Mouse (Mus musculus) bone marrow, adult 2 months (tissue): Measurements from ENCODE around the gene Map6. TPM values are rescaled to one million over a fixed set of nuclear protein-coding genes. Genes with fewer than 3 reads are reported as not detected.
A peak's percentile ranks its signal among the peaks of the same experiment; 100 is the strongest.

Experiments
- H3K27ac ChIP-seq: fragments of 200-500 bp; 2 replicates; pipeline ENCODE4 v1.5.1; 2012; ENCODE audit warnings: low read depth, mild to moderate bottlenecking, control low read depth, inconsistent platforms, low read length; ENCODE audit not compliant: control insufficient read depth, poor library complexity, insufficient read depth
- H3K4me1 ChIP-seq: fragments of 200-500 bp; 2 replicates; pipeline ENCODE4 v1.6.1; 2011; ENCODE audit warnings: low read length; ENCODE audit not compliant: control insufficient read depth, insufficient read depth
- H3K4me3 ChIP-seq: fragments of 200-500 bp; replicated peaks from 2 replicates; pipeline ENCODE3; 2011; ENCODE audit warnings: mild to moderate bottlenecking, low read depth, low read length, control low read depth; ENCODE audit not compliant: control insufficient read depth
- CTCF ChIP-seq: fragments of 200-500 bp; IDR thresholded peaks from 2 replicates; pipeline ENCODE4 v1.5.1; 2011; ENCODE audit warnings: low read length, control low read depth; ENCODE audit not compliant: control insufficient read depth, insufficient read depth
- POLR2A ChIP-seq: fragments of 200-500 bp; IDR thresholded peaks from 2 replicates; pipeline ENCODE4 v1.6.1; 2011; ENCODE audit warnings: low read depth, mild to moderate bottlenecking, control low read depth, low read length, borderline replicate concordance; ENCODE audit not compliant: control insufficient read depth
- WGBS: fragments of 180-500 bp; shearing (Covaris S2); methylation state at CpG from one replicate; pipeline ENCODE4 v1.1.7; 2018; 5-methylcytosine and 5-hydroxymethylcytosine counted together
- polyA plus RNA-seq: library from polyadenylated mRNA; stranded (reverse); fragments of >200 nt; gene quantifications from 2 replicates; pipeline ENCODE4 v1.2.4, GENCODE M21; 2011; ENCODE audit warnings: low replicate concordance; ENCODE audit not compliant: missing spikeins, insufficient read depth, insufficient read length

Gene Map6
- polyA plus RNA-seq, 1 experiment = 1.7 TPM

GRCm38 (mm10) chr7:99324810-99325209 is 57.6 kb downstream of the Map6 start:
- H3K27ac ChIP-seq = no peak overlapping the region
- H3K4me1 ChIP-seq = no peaks in the 10 kb centered on the region
- 56% methylated on average over 10 of the region's 10 CpGs for WGBS
- no peak for TF ChIP-seq POLR2A
- no peak for TF ChIP-seq CTCF
- H3K4me3 ChIP-seq = no peak overlapping the region

- Histone ChIP-seq H3K4me3 (no peak overlapping the region), H3K27ac (no peak overlapping the region), H3K4me1 (no peaks in the 10 kb centered on the region)
- 84% methylated on average over 6 of the region's 6 CpGs for WGBS
- no peak for TF ChIP-seq POLR2A
- no peak for TF ChIP-seq CTCF
These were observed 58.9 kb downstream of the Map6 start for GRCm38 (mm10) chr7:99326128-99326527.

GRCm38 (mm10) chr7:99328847-99329246 is 61.6 kb downstream of the Map6 start:
- no peak for TF ChIP-seq POLR2A
- Histone ChIP-seq H3K4me3 (no peak overlapping the region), H3K27ac (no peak overlapping the region), H3K4me1 (no peaks in the 10 kb centered on the region)
- WGBS = 69% methylated on average over 4 of the region's 4 CpGs

GRCm38 (mm10) chr7:99330012-99330411 is 62.8 kb downstream of the Map6 start:
- Histone ChIP-seq H3K4me1 (no peaks in the 10 kb centered on the region), H3K4me3 (no peak overlapping the region), H3K27ac (no peak overlapping the region)
- WGBS = 84% methylated on average over 5 of the region's 5 CpGs
- TF ChIP-seq POLR2A = no peak
- TF ChIP-seq CTCF = no peak

GRCm38 (mm10) chr7:99332774-99333480 is 65.7 kb downstream of the Map6 start:
- 43% methylated on average over 12 of the region's 12 CpGs for WGBS
- H3K4me3 ChIP-seq = no peak overlapping the region
- peak; percentile 72 for TF ChIP-seq CTCF
- TF ChIP-seq POLR2A = no peak
- H3K27ac ChIP-seq = no peak overlapping the region
- no peaks in the 10 kb centered on the region for H3K4me1 ChIP-seq

GRCm38 (mm10) chr7:99340736-99341135 is 73.5 kb downstream of the Map6 start:
- Histone ChIP-seq H3K27ac (no peak overlapping the region), H3K4me1 (no peaks in the 10 kb centered on the region), H3K4me3 (no peak overlapping the region)
- TF ChIP-seq POLR2A (no peak), CTCF (no peak)
- WGBS = 74% methylated on average over 8 of the region's 8 CpGs

GRCm38 (mm10) chr7:99343577-99343976 is 76.3 kb downstream of the Map6 start:
- TF ChIP-seq POLR2A (no peak), CTCF (no peak)
- Histone ChIP-seq H3K27ac (no peak overlapping the region), H3K4me3 (no peak overlapping the region), H3K4me1 (no peaks in the 10 kb centered on the region)
- 80% methylated on average over 4 of the region's 4 CpGs for WGBS

GRCm38 (mm10) chr7:99347268-99347667 is 80.0 kb downstream of the Map6 start:
- Histone ChIP-seq H3K4me3 (no peak overlapping the region), H3K27ac (no peak overlapping the region), H3K4me1 (no peaks in the 10 kb centered on the region)
- TF ChIP-seq POLR2A (no peak), CTCF (no peak)
- 91% methylated on average over 10 of the region's 10 CpGs for WGBS

GRCm38 (mm10) chr7:99348883-99349282 is 81.6 kb downstream of the Map6 start:
- Histone ChIP-seq H3K4me3 (no peak overlapping the region), H3K27ac (no peak overlapping the region), H3K4me1 (no peaks in the 10 kb centered on the region)
- 92% methylated on average over 26 of the region's 26 CpGs for WGBS
- TF ChIP-seq CTCF = no peak
